Mouse (Mus musculus) brain, embryonic 18.5 days (tissue): ENCODE data around the gene Gm21764.
"Not testable (repeated sequence)": the region's sequence is repeated elsewhere in the genome, so short reads cannot be mapped to it uniquely, and the experiment has no call there.

Experiments used
- DNase-seq: peaks from one replicate; pipeline ENCODE4 v3.0.0-alpha.2; 2012; ENCODE audit warnings: low read depth, low spot score

Gm21764 gene

DNA sequence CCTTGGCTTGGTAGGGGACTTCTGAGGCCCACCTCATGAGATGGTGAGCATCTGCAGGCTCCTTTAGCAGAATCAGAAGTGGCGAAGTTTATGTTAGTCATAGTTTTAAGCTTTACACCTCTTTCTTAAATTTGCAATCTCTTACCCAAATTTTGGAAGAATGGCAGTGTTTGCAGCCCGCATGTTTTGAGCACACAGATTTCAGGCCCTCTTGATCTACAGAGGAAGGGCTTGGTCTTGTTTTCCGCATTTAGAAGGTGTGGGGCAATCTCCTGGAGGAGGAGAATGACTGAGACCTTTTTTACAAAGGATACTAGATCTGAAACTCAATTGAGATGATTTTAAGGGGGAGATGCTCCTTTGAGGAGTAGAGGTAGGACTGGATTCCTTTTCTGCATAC is at the start of gene Gm21764:
Gene Gm21764, minus strand, starts transcription at position 101 of the 400 bp plus-strand sequence.
- not testable (repeated sequence) for DNase-seq

DNA sequence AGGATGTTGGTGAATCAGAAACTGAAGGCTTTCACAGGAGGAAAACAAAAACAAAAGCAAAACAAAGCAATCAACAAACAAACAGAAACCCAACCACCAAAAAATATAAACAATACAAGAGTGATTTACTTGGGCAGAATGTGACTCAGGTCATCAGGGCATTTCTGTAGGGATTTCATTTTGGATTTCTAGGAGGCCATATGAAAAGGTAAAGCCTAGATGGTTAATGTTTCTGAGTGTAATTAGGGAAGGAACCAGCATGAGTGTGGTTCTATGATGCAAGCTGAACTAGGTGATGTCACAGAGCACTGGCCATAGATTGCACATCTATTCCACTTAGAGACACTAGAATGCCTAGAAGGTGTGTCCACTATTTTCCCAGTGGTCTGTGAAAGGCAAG is 27.2 kb upstream of the Gm21764 start, which contains the start of gene Ssty1:
Gene Ssty1, plus strand, starts transcription at position 301 of the 400 bp plus-strand sequence.
- not testable (repeated sequence) for DNase-seq
